Mouse (Mus musculus) liver, adult 2 months (tissue): ENCODE results near the gene Glis2. TPM values are rescaled to one million over a fixed set of nuclear protein-coding genes. Genes with fewer than 3 reads are reported as not detected.

Experiments used
- DNase-seq: peaks from one replicate; pipeline ENCODE4 v3.0.0-alpha.2; 2011; ENCODE audit warnings: low read depth, low spot score; ENCODE audit errors: extremely low read depth
- H3K27ac ChIP-seq: fragments of 200-500 bp; replicated peaks from 2 replicates; pipeline ENCODE4 v1.5.1; 2012; ENCODE audit warnings: low read depth, mild to moderate bottlenecking, control low read depth, inconsistent platforms, low read length; ENCODE audit not compliant: insufficient read depth
- H3K27me3 ChIP-seq: fragments of 200-500 bp; 2 replicates; pipeline ENCODE4 v1.6.1; 2012; ENCODE audit warnings: mild to moderate bottlenecking, moderate library complexity, low read length, inconsistent platforms; ENCODE audit not compliant: control insufficient read depth, insufficient read depth
- H3K36me3 ChIP-seq: fragments of 200-500 bp; 2 replicates; pipeline ENCODE4 v1.6.1; 2012; ENCODE audit warnings: low read length, inconsistent platforms; ENCODE audit not compliant: control insufficient read depth, insufficient read depth
- H3K4me1 ChIP-seq: fragments of 200-500 bp; 2 replicates; pipeline ENCODE4 v1.6.1; 2011; ENCODE audit warnings: low read length; ENCODE audit not compliant: control insufficient read depth, insufficient read depth
- H3K4me3 ChIP-seq: fragments of 200-500 bp; 2 replicates; pipeline ENCODE4 v1.5.1; 2011; ENCODE audit warnings: low read depth, mild to moderate bottlenecking, control low read depth, low read length, moderate library complexity; ENCODE audit not compliant: insufficient read depth
- H3K79me2 ChIP-seq: fragments of 200-500 bp; 2 replicates; pipeline ENCODE4 v1.6.1; 2012; ENCODE audit warnings: inconsistent platforms, mild to moderate bottlenecking, low read length, moderate library complexity; ENCODE audit not compliant: control insufficient read depth, insufficient read depth
- H3K9ac ChIP-seq: fragments of 200-500 bp; 2 replicates; pipeline ENCODE4 v1.6.1; 2012; ENCODE audit warnings: low read depth, mild to moderate bottlenecking, control low read depth, inconsistent platforms, low read length
- CTCF ChIP-seq: fragments of 200-500 bp; IDR thresholded peaks from 2 replicates; pipeline ENCODE4 v1.5.1; 2011; ENCODE audit warnings: low read depth, low read length, control low read depth
- POLR2A ChIP-seq: fragments of 200-500 bp; IDR thresholded peaks from 2 replicates; pipeline ENCODE4 v1.6.1; 2011; ENCODE audit warnings: low read length, control low read depth; ENCODE audit not compliant: insufficient read depth; ENCODE audit errors: extremely low read depth
- WGBS: fragments of 180-500 bp; shearing (Covaris S2); methylation state at CpG from one replicate; pipeline ENCODE4 v1.1.7; 2018; 5-methylcytosine and 5-hydroxymethylcytosine counted together
- polyA plus RNA-seq: library from polyadenylated mRNA; depleted of rRNA; stranded (reverse); fragments of >200 nt; gene quantifications from 2 replicates; pipeline ENCODE4 v1.2.3, GENCODE M21; 2012
- total RNA-seq: library from RNA; depleted of rRNA; stranded (reverse); fragments of >200 nt; gene quantifications from 2 replicates; pipeline ENCODE4 v1.2.3, GENCODE M21; 2014

Glis2 gene
- total and polyA plus RNA-seq, 2 experiments, result 0.55 to 2.5 TPM

DNA sequence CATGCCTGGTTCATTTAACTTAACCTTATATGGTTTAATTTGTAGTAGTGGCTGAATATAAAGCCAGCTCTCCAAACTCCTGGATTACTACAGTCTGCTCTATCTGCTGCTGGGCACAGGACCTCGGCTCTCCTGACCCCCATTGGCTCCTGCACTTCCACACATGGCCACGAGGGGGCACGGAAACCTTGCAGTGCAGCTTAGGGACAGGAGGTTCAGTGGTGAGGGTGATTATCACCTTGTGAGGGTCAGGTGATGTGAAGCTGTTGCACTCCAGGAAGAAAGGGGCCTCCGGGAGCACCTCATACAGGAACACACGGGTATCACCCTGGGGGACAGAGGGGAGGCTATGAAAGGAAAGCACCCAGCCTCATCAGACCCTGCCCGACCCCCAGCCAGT lies 35.4 kb downstream of the Glis2 start:
- H3K79me2 ChIP-seq, result no peaks in the 10 kb centered on the region
- DNase-seq, result peak; percentile 40
- no peaks in the 10 kb centered on the region for H3K36me3 ChIP-seq
- no peak overlapping the region for H3K27ac ChIP-seq
- no peak overlapping the region for H3K4me3 ChIP-seq
- H3K9ac ChIP-seq, result no peak overlapping the region
- WGBS, result 21% methylated on average over 6 of the region's 6 CpGs
- H3K4me1 ChIP-seq, result peaks cover 1% of the 10 kb centered on the region; the same call in 1 of the 2 replicates
- no peaks in the 10 kb centered on the region for H3K27me3 ChIP-seq
- no peak for TF ChIP-seq POLR2A
- TF ChIP-seq CTCF, result peak; percentile 99

DNA sequence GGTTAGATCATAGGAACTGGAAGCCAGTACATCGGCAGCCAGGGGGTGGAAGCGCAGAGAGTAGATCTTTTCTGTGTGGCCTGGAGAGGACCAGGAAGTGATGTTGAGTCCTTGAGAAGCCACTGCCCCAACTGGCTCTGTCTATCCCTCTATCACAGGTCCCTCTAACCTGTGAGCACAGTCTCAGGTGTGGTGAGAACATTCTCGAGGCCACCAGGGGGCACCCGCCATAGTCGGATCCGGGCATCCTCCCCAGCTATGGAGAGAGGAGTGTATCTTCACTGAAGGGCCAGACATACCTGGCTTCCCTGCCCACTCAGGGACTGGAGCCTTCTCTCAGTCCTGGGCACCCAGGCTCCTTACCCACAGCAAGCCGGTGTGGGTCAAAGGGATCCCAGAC lies 37.5 kb downstream of the Glis2 start:
- Histone ChIP-seq H3K9ac (no peak overlapping the region), H3K4me3 (no peak overlapping the region), H3K36me3 (no peaks in the 10 kb centered on the region), H3K4me1 (no peaks in the 10 kb centered on the region), H3K27ac (no peak overlapping the region), H3K27me3 (no peaks in the 10 kb centered on the region), H3K79me2 (no peaks in the 10 kb centered on the region)
- WGBS, result 53% methylated on average over 7 of the region's 7 CpGs
- TF ChIP-seq POLR2A (no peak), CTCF (peak; percentile 60)
- DNase-seq, result no peak

DNA sequence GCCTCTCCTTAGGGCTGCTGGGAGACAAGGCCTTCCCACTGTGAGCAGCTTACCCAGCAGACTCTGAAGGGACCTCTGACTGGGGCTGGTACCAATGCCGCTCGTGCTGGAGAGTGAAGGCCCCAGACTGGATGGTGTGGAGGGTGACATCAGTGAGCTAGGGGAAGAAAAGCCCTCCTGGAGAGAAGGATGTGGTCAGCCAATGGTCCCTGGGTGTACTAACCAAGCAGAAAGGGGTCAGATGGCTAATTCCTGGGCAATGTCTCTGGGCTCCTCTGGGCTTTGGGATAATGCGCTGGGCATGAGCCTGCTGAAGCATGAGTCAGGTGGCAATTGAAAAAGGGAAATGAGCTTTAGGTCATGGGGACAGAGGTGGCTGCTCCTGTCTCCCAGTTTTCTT lies 39.1 kb downstream of the Glis2 start:
- Histone ChIP-seq H3K9ac (no peak overlapping the region), H3K27ac (no peak overlapping the region), H3K79me2 (no peaks in the 10 kb centered on the region), H3K27me3 (no peaks in the 10 kb centered on the region), H3K4me1 (no peaks in the 10 kb centered on the region), H3K36me3 (no peaks in the 10 kb centered on the region), H3K4me3 (no peak overlapping the region)
- 93% methylated on average over 3 of the region's 3 CpGs for WGBS
- no peak for TF ChIP-seq CTCF
- no peak for TF ChIP-seq POLR2A
- DNase-seq, result no peak

DNA sequence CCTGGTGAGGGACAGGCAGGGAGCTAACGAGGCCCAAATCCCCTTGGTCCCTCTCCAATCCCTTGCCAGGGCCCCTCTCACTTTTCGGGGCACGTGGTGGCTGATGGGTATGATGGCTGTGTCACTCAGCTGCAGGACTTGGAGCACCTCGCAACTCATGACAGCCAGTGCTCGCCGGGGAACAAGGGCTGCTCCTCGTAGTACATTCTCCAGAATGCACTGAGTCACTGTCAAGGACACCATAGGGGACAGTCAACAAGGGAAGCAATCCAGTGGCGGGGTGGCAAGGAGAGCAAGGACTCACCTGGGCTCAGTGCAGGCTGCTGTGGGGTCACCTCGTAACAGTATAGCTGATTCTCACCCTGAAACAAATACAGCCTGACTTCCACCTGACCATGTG lies 40.2 kb downstream of the Glis2 start:
- Histone ChIP-seq H3K9ac (no peak overlapping the region), H3K27me3 (no peaks in the 10 kb centered on the region), H3K4me3 (no peak overlapping the region), H3K36me3 (no peaks in the 10 kb centered on the region), H3K79me2 (no peaks in the 10 kb centered on the region), H3K27ac (no peak overlapping the region), H3K4me1 (no peaks in the 10 kb centered on the region)
- no peak for DNase-seq
- WGBS, result 94% methylated on average over 9 of the region's 9 CpGs
- TF ChIP-seq POLR2A, result no peak
- no peak for TF ChIP-seq CTCF

DNA sequence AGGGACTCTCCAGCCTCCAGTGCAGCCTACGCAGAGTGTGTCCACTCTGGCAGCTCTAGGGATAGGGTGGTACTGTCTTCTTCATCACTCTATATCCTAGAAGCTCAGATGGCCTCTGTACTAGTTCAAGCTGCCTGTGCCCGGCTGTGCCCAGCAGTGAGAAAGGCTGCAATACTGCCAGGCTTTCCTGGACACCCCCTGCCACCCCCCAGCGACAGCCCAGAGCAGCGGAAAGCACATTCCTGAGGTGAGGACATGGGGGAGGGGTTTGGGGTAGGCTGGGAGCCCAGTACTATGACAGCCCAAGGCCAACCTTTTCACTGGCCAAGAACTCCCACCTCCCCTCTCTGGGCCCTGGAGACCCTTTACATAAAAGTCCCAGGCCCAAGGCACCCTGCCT lies 41.2 kb downstream of the Glis2 start:
- Histone ChIP-seq H3K9ac (no peak overlapping the region), H3K4me1 (no peaks in the 10 kb centered on the region), H3K36me3 (no peaks in the 10 kb centered on the region), H3K27me3 (no peaks in the 10 kb centered on the region), H3K4me3 (no peak overlapping the region), H3K27ac (no peak overlapping the region), H3K79me2 (no peaks in the 10 kb centered on the region)
- no peak for TF ChIP-seq CTCF
- no peak for TF ChIP-seq POLR2A
- DNase-seq, result no peak
- 91% methylated on average over 4 of the region's 4 CpGs for WGBS

DNA sequence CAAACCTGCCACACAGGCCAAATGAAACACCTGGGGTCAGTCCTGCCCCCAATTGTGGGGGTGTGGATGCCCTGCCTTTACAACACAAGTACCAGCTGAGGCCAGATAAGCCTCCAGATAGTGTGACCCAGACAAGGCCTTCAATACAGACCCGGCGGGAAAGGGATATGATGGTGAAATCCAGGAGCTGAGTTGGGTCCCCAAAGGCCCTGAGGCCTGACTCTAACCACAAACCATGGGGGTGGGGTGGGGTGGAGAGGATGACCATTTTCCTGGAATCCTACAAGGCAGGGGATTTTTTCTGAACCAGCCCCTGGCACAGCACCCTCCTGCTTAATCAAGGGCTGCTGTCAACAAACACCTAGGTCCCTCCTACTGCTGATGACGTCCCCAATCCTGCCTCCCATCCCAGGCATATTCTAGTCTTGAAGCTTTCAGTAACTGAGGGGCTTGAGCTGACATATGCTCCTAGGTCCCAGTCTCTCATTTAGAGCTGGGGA lies 44.4 kb downstream of the Glis2 start:
- no peak overlapping the region for H3K27ac ChIP-seq
- TF ChIP-seq CTCF (no peak), POLR2A (no peak)
- H3K36me3 ChIP-seq, result no peaks in the 10 kb centered on the region
- DNase-seq, result no peak
- no peak overlapping the region for H3K4me3 ChIP-seq
- no peaks in the 10 kb centered on the region for H3K27me3 ChIP-seq
- peaks cover 9% of the 10 kb centered on the region; the same call in 1 of the 2 replicates for H3K79me2 ChIP-seq
- H3K4me1 ChIP-seq, result peaks cover 25% of the 10 kb centered on the region
- no peak overlapping the region for H3K9ac ChIP-seq
- WGBS, result 77% methylated on average over 3 of the region's 3 CpGs

DNA sequence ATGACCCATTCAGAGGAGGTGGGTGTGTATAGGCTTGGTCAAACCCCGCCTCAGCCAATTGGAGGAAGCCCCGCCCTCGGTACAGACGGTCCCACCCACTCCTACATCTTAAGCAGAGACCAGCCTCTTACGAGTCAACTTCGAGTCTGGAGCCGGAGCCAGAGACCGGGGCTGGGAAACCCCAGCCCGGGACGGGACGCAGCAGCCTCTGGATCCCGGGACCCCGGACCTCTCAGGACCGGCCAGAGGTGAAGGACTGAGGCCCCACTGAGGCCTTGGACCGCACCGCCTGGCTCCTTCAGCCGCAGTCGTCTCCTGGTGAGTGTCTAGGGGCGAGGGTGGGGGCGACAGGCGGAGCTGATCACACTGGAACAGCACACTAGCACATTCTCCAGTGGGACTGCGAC lies 45.3 kb downstream of the Glis2 start, which contains the start of the genes Vasn and Dnaja3:
Gene Vasn, plus strand, starts transcription at position 111 of the 407 bp plus-strand sequence.
Gene Dnaja3, plus strand, starts transcription at position 159 of the 407 bp plus-strand sequence.
- peak within 1 kb of the TSS; percentile 93 for H3K9ac ChIP-seq
- TF ChIP-seq CTCF, result no peak
- peak; percentile 87 for TF ChIP-seq POLR2A
- H3K4me1 ChIP-seq, result peaks cover 30% of the 10 kb centered on the region
- peak within 1 kb of the TSS; percentile 92 for H3K4me3 ChIP-seq
- H3K27me3 ChIP-seq, result no peaks in the 10 kb centered on the region
- peak within 1 kb of the TSS; percentile 83 for H3K27ac ChIP-seq
- peaks cover 17% of the 10 kb centered on the region; the same call in 1 of the 2 replicates for H3K79me2 ChIP-seq
- no peaks in the 10 kb centered on the region for H3K36me3 ChIP-seq
- WGBS, result 7% methylated on average over 22 of the region's 22 CpGs
- peak; percentile 91 for DNase-seq
